Comparison of ENCODE assay signal across 8 mouse cellular contexts in genomic region chr5:8893300-8894103, GRCm38 (mm10). TPM values are rescaled to one million over a fixed set of nuclear protein-coding genes. Genes with fewer than 3 reads are reported as not detected.
DNase-seq lines count a peak whose midpoint lies in the region; ATAC-seq and TF ChIP-seq lines count a peak whose summit lies in the region.

Gene Abcb4, plus strand, starts transcription at chr5:8893717.

- H3K9ac ChIP-seq in hindbrain, postnatal 0 days (replicated peaks; ENCODE audit: low read length), result peak within 1 kb of the TSS; percentile 56

- ATAC-seq in activated CD4-positive, CD25-positive, alpha-beta regulatory T cell, adult 4 months, result peak; percentile 79
- peak; percentile 94 for ATAC-seq in hindbrain, postnatal 0 days

- no peaks in the 10 kb centered on the region for H3K36me3 ChIP-seq in hindbrain, postnatal 0 days (ENCODE audit: insufficient read depth, low read length)

- peak within 1 kb of the TSS; percentile 88 for H3K4me2 ChIP-seq in hindbrain, postnatal 0 days (ENCODE audit: low read depth, low read length)

- intact Hi-C loops in left cerebral cortex, adult 2 months (cut with DNase I), result loop anchor here (2.0 kb wide), 1 partner anchor 525 kb away; the partner anchor contains the start of gene Adam22

- no peaks in the 10 kb centered on the region for H3K4me1 ChIP-seq in cortical plate, adult 2 months (ENCODE audit: control insufficient read depth, insufficient read depth, low read length)
- H3K4me1 ChIP-seq in hindbrain, postnatal 0 days (ENCODE audit: insufficient read depth, low read length), result no peaks in the 10 kb centered on the region

- no peaks in the 10 kb centered on the region for H3K27me3 ChIP-seq in hindbrain, postnatal 0 days (ENCODE audit: insufficient read depth, low read length)

- H3K9me3 ChIP-seq in hindbrain, postnatal 0 days (ENCODE audit: low read length), result no peaks in the 10 kb centered on the region

- WGBS in hindbrain, postnatal 0 days, result under 1% methylated on average over 64 of the region's 65 CpGs

- peak; percentile 19; the same call in 1 of the 2 replicates for TF ChIP-seq CTCF in cortical plate, adult 2 months (IDR thresholded peaks at IDR 0.05; ENCODE audit: extremely low read depth, insufficient read depth, low read length)
- TF ChIP-seq CTCF in hindbrain, postnatal 0 days (IDR thresholded peaks at IDR 0.05; ENCODE audit: low read depth), result no peak; the same call in 1 of the 2 replicates
- TF ChIP-seq CTCF in left cerebral cortex, adult 2 months (IDR thresholded peaks at IDR 0.05), result peak; percentile 61

- peak; percentile 43 to 59 for DNase-seq in gastrocnemius, adult 8-10 months (ENCODE audit: low spot score in 2 of 2)
- DNase-seq in hindbrain, postnatal 0 days (ENCODE audit: low spot score), result peak; percentile 79
- peak; percentile 74 to 75 for DNase-seq in left cerebral cortex, adult 2 months (ENCODE audit: extremely low spot score in 1 of 2, low spot score in 2 of 2)
- DNase-seq in lung, postnatal 4 days, result peak; percentile 58 to 72
- peak; percentile 88 for DNase-seq in retina, postnatal 1 day
- peak; percentile 83 for DNase-seq in thymus, postnatal 4 days

- H3K4me3 ChIP-seq in cortical plate, adult 2 months (ENCODE audit: insufficient read depth, low read length), result peak within 1 kb of the TSS; percentile 89
- peak within 1 kb of the TSS; percentile 63 for H3K4me3 ChIP-seq in hindbrain, postnatal 0 days (ENCODE audit: low read length)
- H3K4me3 ChIP-seq in left cerebral cortex, adult 2 months, result peak within 1 kb of the TSS; percentile 68

- no peak within 1 kb of the TSS for H3K27ac ChIP-seq in cortical plate, adult 2 months (ENCODE audit: insufficient read depth, low read length)
- H3K27ac ChIP-seq in hindbrain, postnatal 0 days, result no peak within 1 kb of the TSS
- H3K27ac ChIP-seq in left cerebral cortex, adult 2 months, result peak within 1 kb of the TSS; percentile 56

- TF ChIP-seq POLR2A in cortical plate, adult 2 months (IDR thresholded peaks at IDR 0.05; ENCODE audit: extremely low read depth, insufficient read depth, low read length), result no peak

RNA-seq across cellular contexts. Expression of gene Abcb4, which starts in this region (rescaled TPM):
- polyA plus RNA-seq in activated CD4-positive, CD25-positive, alpha-beta regulatory T cell, adult 4 months (2017; shearing (Covaris generic)), result 1 to 10 TPM in 1 of 2 experiments, not detected in 1; 1.5 TPM
- 3.9 and 4.1 TPM in 2 replicates for polyA plus RNA-seq in cortical plate, adult 2 months (2012; rRNA removed)
- total RNA-seq in gastrocnemius, adult 8-10 months (2022), result 100 to 1,000 TPM in 1 of 4 experiments, 10 to 100 TPM in 3; 87.8 to 101 (median 94.9) TPM
- total RNA-seq in hindbrain, postnatal 0 days (2014; rRNA removed), result 0.72 and 1.4 TPM in 2 replicates
- polyA plus RNA-seq in hindbrain, postnatal 0 days (2015; fragmentation: Nextera tagmentation; extraction: Ambion mirVana), result 1.2 and 1.4 TPM in 2 replicates
- total RNA-seq in left cerebral cortex, adult 2 months (2021), result 1 to 10 TPM; 3.8 to 5.8 TPM

Comparison
In these comparisons a context has a peak if more than half of its experiments do, and no peak if none do; other contexts are left out.
1. RNA of gene Abcb4 (total RNA-seq): 87.8 to 101 TPM in gastrocnemius, adult 8-10 months; 3.8 to 5.8 TPM in left cerebral cortex, adult 2 months and 0.72 to 1.4 TPM in hindbrain, postnatal 0 days; every median in the first group is over 10 times any median in the second.
2. Peak in every context shown above with its lines, with median percentiles within 50 percentile points of each other: H3K4me3 ChIP-seq and DNase-seq.